Comparison of ENCODE assay signal across 8 mouse cellular contexts in genomic region chr14:116924876-116925601, GRCm38 (mm10). TPM values are rescaled to one million over a fixed set of nuclear protein-coding genes. Genes with fewer than 3 reads are reported as not detected.
A peak's percentile ranks its signal among the peaks of the same experiment; 100 is the strongest.
DNase-seq lines count a peak whose midpoint lies in the region; ATAC-seq lines count a peak whose summit lies in the region.

Gpc6 (plus strand) TSS chr14:116925315.

- H3K27me3 ChIP-seq in lung, embryonic 15.5 days: no peaks in the 10 kb centered on the region

- WGBS in lung, embryonic 15.5 days: under 1% methylated on average over 38 of the region's 38 CpGs

- peak within 1 kb of the TSS; percentile 95 for H3K4me2 ChIP-seq in lung, embryonic 15.5 days

- peak; percentile 92 for DNase-seq in MN1 (ENCODE audit: low spot score)
- DNase-seq in cerebellum, adult 8-10 months: peak; percentile 67
- peak; percentile 64 to 91 for DNase-seq in frontal cortex, adult 2 months (ENCODE audit: extremely low spot score in 1 of 2, low spot score in 1 of 2)
- peak; percentile 88 to 90 for DNase-seq in layer of hippocampus, postnatal 10 days (ENCODE audit: low spot score in 2 of 2)
- peak; percentile 93 for DNase-seq in retina, postnatal 1 day

- no peaks in the 10 kb centered on the region for H3K36me3 ChIP-seq in lung, embryonic 15.5 days

- ATAC-seq in hematopoietic stem cell, adult 5-6 weeks (replicated peaks in 1 of 2; ENCODE audit: insufficient read depth in 1 of 2, low FRiP score in 2 of 2, low TSS enrichment in 1 of 2, low read depth in 1 of 2, poor library complexity in 2 of 2, severe bottlenecking in 2 of 2): peak; percentile 61 to 70
- peak; percentile 76 for ATAC-seq in lung, embryonic 15.5 days (ENCODE audit: borderline replicate concordance, extremely low read depth, low FRiP score, low TSS enrichment)
- no peak for ATAC-seq in inflammation-experienced regulatory T-cells, adult 6 months

- H3K4me3 ChIP-seq in lung, embryonic 15.5 days: peak within 1 kb of the TSS; percentile 81

- H3K9ac ChIP-seq in lung, embryonic 15.5 days: peak within 1 kb of the TSS; percentile 72

- H3K4me1 ChIP-seq in lung, embryonic 15.5 days: peaks cover 24% of the 10 kb centered on the region

- no peaks in the 10 kb centered on the region for H3K9me3 ChIP-seq in lung, embryonic 15.5 days

- peak within 1 kb of the TSS; percentile 89 for H3K27ac ChIP-seq in lung, embryonic 15.5 days

RNA-seq across cellular contexts. Expression of gene Gpc6, which starts in this region (rescaled TPM):
- 3.9 and 4.3 TPM in 2 replicates for polyA plus RNA-seq in frontal cortex, adult 2 months (2012; rRNA removed)
- not detected in 2 replicates for total RNA-seq in hematopoietic stem cell, adult 5-6 weeks (2017)
- total RNA-seq in layer of hippocampus, postnatal 10 days (2021): 10 to 100 TPM; 18.0 to 19.5 TPM
- polyA plus RNA-seq in lung, embryonic 15.5 days (2015; fragmentation: Nextera tagmentation; extraction: Ambion mirVana): 28.6 and 30.8 TPM in 2 replicates
- under 1 TPM in 1 of 3 experiments, not detected in 2; 0.17 TPM for polyA plus RNA-seq in inflammation-experienced regulatory T-cells, adult 6 months (2017; shearing (Covaris generic))

Comparison
In these comparisons a context has a peak if more than half of its experiments do, and no peak if none do; other contexts are left out.
1. RNA of gene Gpc6 (total RNA-seq): 18.0 to 19.5 TPM in layer of hippocampus, postnatal 10 days; not detected in hematopoietic stem cell, adult 5-6 weeks; every median in the first group is over 10 times any median in the second.
2. Peak in ATAC-seq in hematopoietic stem cell, adult 5-6 weeks; RNA of the gene not detected or under 1 TPM.
3. Peak in every context shown above with its lines, with median percentiles within 50 percentile points of each other: DNase-seq.